In the genomic region with DNA sequence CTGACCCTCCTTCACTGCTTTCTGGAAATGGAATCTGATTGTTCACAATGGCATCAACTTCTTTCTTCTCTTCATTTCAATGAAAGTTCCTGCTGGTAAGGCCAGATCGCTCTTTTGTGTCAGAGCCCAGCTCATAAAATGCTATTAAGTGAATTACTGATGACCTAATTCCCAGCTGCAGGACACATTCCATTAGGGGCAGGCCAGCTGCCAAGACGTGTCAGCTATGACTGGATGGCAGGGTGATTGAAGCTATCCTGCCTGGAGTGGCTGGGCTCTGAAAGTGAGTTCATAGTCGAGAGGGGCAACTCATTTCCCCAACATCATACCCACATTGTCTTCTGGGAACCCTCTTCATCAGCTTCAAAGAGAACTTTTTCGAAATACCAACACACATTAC, we compare ENCODE assay signal across 10 mouse cellular contexts.
DNase-seq lines count a peak whose midpoint lies in the region; TF ChIP-seq lines count a peak whose summit lies in the region.
"Had no signal": no experiment of that assay in that cellular context is flagged by ENCODE, and none has a peak within 500 bp of the region (broad histone marks: within the 10 kb centered on the region; RNA-seq: fewer than 3 reads in every experiment).

No protein-coding gene starts in this region.

- peak; percentile 33 for DNase-seq in adrenal gland, adult 2 months
- DNase-seq in adrenal gland, adult 8-10 months: no peak
- DNase-seq in lung, postnatal 10 days: peak; percentile 64
- no peak for DNase-seq in lung, adult 2 months
- DNase-seq in heart, postnatal 14 days: peak; percentile 35 to 63
- peak; percentile 21 for DNase-seq in retina, postnatal 7 days (ENCODE audit: low read depth, low spot score)
- DNase-seq in layer of hippocampus, postnatal 14 days (ENCODE audit: low spot score in 2 of 2): no peak
- DNase-seq in liver: no peak

- 29% methylated on average over 4 of the region's 4 CpGs for WGBS in lung, adult 2 months

- H3K4me3 ChIP-seq in lung, adult 2 months (replicated peaks; ENCODE audit: extremely low read depth, low read depth, low read length): no peak overlapping the region
- H3K4me3 ChIP-seq: heart, embryonic 13.5 days; midbrain, embryonic 15.5 days had no signal

- H3K4me1 ChIP-seq in lung, adult 2 months (ENCODE audit: control insufficient read depth, insufficient read depth, low read length): no peaks in the 10 kb centered on the region

- TF ChIP-seq CTCF in lung, adult 2 months (IDR thresholded peaks at IDR 0.05; ENCODE audit: insufficient read depth, low read length): no peak

- intact Hi-C loops in heart, postnatal 14 days (cut with DNase I): no loop called here

- TF ChIP-seq POLR2A in lung, adult 2 months (IDR thresholded peaks at IDR 0.05; ENCODE audit: borderline replicate concordance, extremely low read depth, low read depth, low read length): no peak

Comparison
In these comparisons a context has a peak if more than half of its experiments do, and no peak if none do; other contexts are left out.
1. DNase-seq: peak in adrenal gland, adult 2 months (single experiment), lung, postnatal 10 days (single experiment), heart, postnatal 14 days (2 of 2) and retina, postnatal 7 days (single experiment); none in adrenal gland, adult 8-10 months (single experiment), lung, adult 2 months (single experiment), layer of hippocampus, postnatal 14 days (0 of 2) and liver (single experiment).